Mouse (Mus musculus): Measurements from ENCODE around the gene Sult6b2. TPM values are rescaled to one million over a fixed set of nuclear protein-coding genes. Genes with fewer than 3 reads are reported as not detected.
A peak's percentile ranks its signal among the peaks of the same experiment; 100 is the strongest.

Gene Sult6b2
- polyA plus RNA-seq, 2 experiments = not detected

- no peak for ATAC-seq (ENCODE audit: insufficient read depth)
- H3K4me3 ChIP-seq (ENCODE audit: insufficient read depth in 1 of 2, low read depth in 2 of 2, low read length in 2 of 2) = no peak overlapping the region
- no peak for DNase-seq (ENCODE audit: low read depth in 3 of 3, low spot score in 3 of 3)
- no peaks in the 10 kb centered on the region for H3K27me3 ChIP-seq (ENCODE audit: control insufficient read depth, insufficient read depth, low read length)
- no peak overlapping the region for H3K27ac ChIP-seq
- 55% methylated on average over 18 of the region's 18 CpGs for WGBS (ENCODE audit: insufficient replicate concordance)
- H3K4me2 ChIP-seq (ENCODE audit: low read depth) = no peak overlapping the region
- H3K36me3 ChIP-seq (replicated peaks; ENCODE audit: control insufficient read depth, insufficient read depth, low read depth) = no peaks in the 10 kb centered on the region
- H3K9me3 ChIP-seq (ENCODE audit: control insufficient read depth, low read length) = no peaks in the 10 kb centered on the region
- TF ChIP-seq EP300 (IDR thresholded peaks at IDR 0.05; ENCODE audit: low read depth) (no peak), CTCF (IDR thresholded peaks at IDR 0.05; ENCODE audit: low read depth) (no peak)
- no peak overlapping the region for H3K9ac ChIP-seq (replicated peaks)
- 0 out of 4 replicates have a peak, but pooled peaks cover 0 to 2% of the 10 kb centered on the region in 2 experiments for H3K4me1 ChIP-seq (replicated peaks; ENCODE audit: control insufficient read depth in 2 of 2, insufficient read depth in 2 of 2, low read length in 1 of 2)
Observed at GRCm38 (mm10) chr6:142788042-142788987, 16.0 kb downstream of the Sult6b2 start.

- ATAC-seq (ENCODE audit: insufficient read depth) = no peak
- no peaks in the 10 kb centered on the region for H3K9me3 ChIP-seq (ENCODE audit: control insufficient read depth, low read length)
- H3K9ac ChIP-seq (replicated peaks) = no peak overlapping the region
- WGBS (ENCODE audit: insufficient replicate concordance) = 79% methylated on average over 21 of the region's 21 CpGs
- H3K36me3 ChIP-seq (replicated peaks; ENCODE audit: control insufficient read depth, insufficient read depth, low read depth) = no peaks in the 10 kb centered on the region
- no peaks in the 10 kb centered on the region for H3K4me1 ChIP-seq (replicated peaks; ENCODE audit: control insufficient read depth in 2 of 2, insufficient read depth in 2 of 2, low read length in 1 of 2)
- no peaks in the 10 kb centered on the region for H3K27me3 ChIP-seq (ENCODE audit: control insufficient read depth, insufficient read depth, low read length)
- no peak for DNase-seq (ENCODE audit: low read depth in 3 of 3, low spot score in 3 of 3)
- H3K27ac ChIP-seq = no peak overlapping the region
- H3K4me3 ChIP-seq (ENCODE audit: insufficient read depth in 1 of 2, low read depth in 2 of 2, low read length in 2 of 2) = no peak overlapping the region
- TF ChIP-seq EP300 (IDR thresholded peaks at IDR 0.05; ENCODE audit: low read depth) (no peak), CTCF (IDR thresholded peaks at IDR 0.05; ENCODE audit: low read depth) (no peak)
- no peak overlapping the region for H3K4me2 ChIP-seq (ENCODE audit: low read depth)
Observed at GRCm38 (mm10) chr6:142786106-142786505, 18.2 kb downstream of the Sult6b2 start.

GRCm38 (mm10) chr6:142785343-142785742, 19.0 kb downstream of the Sult6b2 start:
- H3K4me3 ChIP-seq (ENCODE audit: insufficient read depth in 1 of 2, low read depth in 2 of 2, low read length in 2 of 2) = no peak overlapping the region
- H3K27ac ChIP-seq = no peak overlapping the region
- no peak overlapping the region for H3K4me2 ChIP-seq (ENCODE audit: low read depth)
- no peaks in the 10 kb centered on the region for H3K4me1 ChIP-seq (replicated peaks; ENCODE audit: control insufficient read depth in 2 of 2, insufficient read depth in 2 of 2, low read length in 1 of 2)
- no peaks in the 10 kb centered on the region for H3K27me3 ChIP-seq (ENCODE audit: control insufficient read depth, insufficient read depth, low read length)
- WGBS (ENCODE audit: insufficient replicate concordance) = 14% methylated on average over 4 of the region's 4 CpGs
- H3K9ac ChIP-seq (replicated peaks) = no peak overlapping the region
- ATAC-seq (ENCODE audit: insufficient read depth) (no peak), DNase-seq (ENCODE audit: low read depth in 3 of 3, low spot score in 3 of 3) (peak; percentile 35 to 43 (median 41))
- H3K36me3 ChIP-seq (replicated peaks; ENCODE audit: control insufficient read depth, insufficient read depth, low read depth) = no peaks in the 10 kb centered on the region
- H3K9me3 ChIP-seq (ENCODE audit: control insufficient read depth, low read length) = no peaks in the 10 kb centered on the region
- TF ChIP-seq EP300 (IDR thresholded peaks at IDR 0.05; ENCODE audit: low read depth) (no peak), CTCF (IDR thresholded peaks at IDR 0.05; ENCODE audit: low read depth) (peak; percentile 88)

GRCm38 (mm10) chr6:142781286-142781685, 23.0 kb downstream of the Sult6b2 start:
- no peak for DNase-seq (ENCODE audit: low read depth in 3 of 3, low spot score in 3 of 3)
- 77% methylated on average over 7 of the region's 7 CpGs for WGBS (ENCODE audit: insufficient replicate concordance)
- TF ChIP-seq CTCF (IDR thresholded peaks at IDR 0.05; ENCODE audit: low read depth) (no peak), EP300 (IDR thresholded peaks at IDR 0.05; ENCODE audit: low read depth) (no peak)

GRCm38 (mm10) chr6:142780574-142781033, 23.7 kb downstream of the Sult6b2 start:
- 65% methylated on average over 4 of the region's 4 CpGs for WGBS (ENCODE audit: insufficient replicate concordance)
- no peak for TF ChIP-seq CTCF (IDR thresholded peaks at IDR 0.05; ENCODE audit: low read depth)
- no peak for TF ChIP-seq EP300 (IDR thresholded peaks at IDR 0.05; ENCODE audit: low read depth)
- no peak overlapping the region for H3K4me3 ChIP-seq (ENCODE audit: insufficient read depth in 1 of 2, low read depth in 2 of 2, low read length in 2 of 2)
- H3K27ac ChIP-seq = no peak overlapping the region
- no peak for DNase-seq (ENCODE audit: low read depth in 3 of 3, low spot score in 3 of 3)
- ATAC-seq (ENCODE audit: insufficient read depth) = no peak
- H3K9ac ChIP-seq (replicated peaks) = no peak overlapping the region
- peaks cover 0 to 12% of the 10 kb centered on the region in 2 experiments; a peak in 2 of 4 replicates for H3K4me1 ChIP-seq (replicated peaks; ENCODE audit: control insufficient read depth in 2 of 2, insufficient read depth in 2 of 2, low read length in 1 of 2)
- H3K27me3 ChIP-seq (ENCODE audit: control insufficient read depth, insufficient read depth, low read length) = no peaks in the 10 kb centered on the region
- peaks cover 8% of the 10 kb centered on the region for H3K36me3 ChIP-seq (replicated peaks; ENCODE audit: control insufficient read depth, insufficient read depth, low read depth)
- H3K9me3 ChIP-seq (ENCODE audit: control insufficient read depth, low read length) = no peaks in the 10 kb centered on the region
- H3K4me2 ChIP-seq (ENCODE audit: low read depth) = no peak overlapping the region

More at GRCm38 (mm10) chr6:142781286-142781685, 23.0 kb downstream of the Sult6b2 start:
- ATAC-seq (ENCODE audit: insufficient read depth) = no peak
- peaks cover 0 to 7% of the 10 kb centered on the region in 2 experiments; a peak in 2 of 4 replicates for H3K4me1 ChIP-seq (replicated peaks; ENCODE audit: control insufficient read depth in 2 of 2, insufficient read depth in 2 of 2, low read length in 1 of 2)
- H3K9me3 ChIP-seq (ENCODE audit: control insufficient read depth, low read length) = no peaks in the 10 kb centered on the region
- H3K36me3 ChIP-seq (replicated peaks; ENCODE audit: control insufficient read depth, insufficient read depth, low read depth) = peaks cover 2% of the 10 kb centered on the region; the same call in 1 of the 2 replicates
- no peak overlapping the region for H3K27ac ChIP-seq
- no peak overlapping the region for H3K9ac ChIP-seq (replicated peaks)
- no peak overlapping the region for H3K4me2 ChIP-seq (ENCODE audit: low read depth)
- no peaks in the 10 kb centered on the region for H3K27me3 ChIP-seq (ENCODE audit: control insufficient read depth, insufficient read depth, low read length)
- H3K4me3 ChIP-seq (ENCODE audit: insufficient read depth in 1 of 2, low read depth in 2 of 2, low read length in 2 of 2) = no peak overlapping the region
